ENCODE assay signal across 32 mouse cellular contexts in the genomic region with DNA sequence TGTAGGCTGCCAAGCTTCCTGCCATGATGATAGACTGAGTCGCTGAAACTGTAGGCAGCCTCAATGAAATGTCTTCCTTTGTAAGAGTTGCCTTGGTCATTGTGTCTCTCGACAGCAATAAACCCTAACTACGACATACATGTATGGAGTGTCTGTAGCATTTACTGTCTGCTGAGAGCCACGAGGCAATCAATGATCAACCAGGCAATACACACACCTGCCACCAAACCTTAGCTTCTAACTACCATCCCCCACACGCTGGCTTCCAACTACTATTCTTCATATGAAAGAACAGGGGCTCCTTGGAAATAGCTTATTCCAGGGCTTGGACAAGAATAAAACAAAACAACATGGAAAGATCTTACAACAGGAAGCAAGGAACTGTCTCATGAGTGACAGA. TPM values are rescaled to one million over a fixed set of nuclear protein-coding genes. Genes with fewer than 3 reads are reported as not detected.
DNase-seq lines count a peak whose midpoint lies in the region; ATAC-seq and TF ChIP-seq lines count a peak whose summit lies in the region.
"Had no signal": no experiment of that assay in that cellular context is flagged by ENCODE, and none has a peak within 500 bp of the region (broad histone marks: within the 10 kb centered on the region; RNA-seq: fewer than 3 reads in every experiment).

No protein-coding gene starts in this region.

- peak; percentile 85 for ATAC-seq in intestine, embryonic 16.5 days
- ATAC-seq in stomach, postnatal 0 days (ENCODE audit: low FRiP score, low TSS enrichment): no peak
- ATAC-seq: activated CD4-positive, CD25-positive, alpha-beta regulatory T cell, adult 4 months; forebrain, embryonic 16.5 days; lung, postnatal 0 days had no signal

- TF ChIP-seq CTCF in layer of hippocampus, adult 2 months (conservative IDR thresholded peaks at IDR 0.05): no peak
- TF ChIP-seq CTCF in small intestine, adult 2 months (IDR thresholded peaks at IDR 0.05; ENCODE audit: extremely low read depth, insufficient read length, insufficient replicate concordance, low read depth, low read length): no peak
- TF ChIP-seq CTCF in stomach, postnatal 0 days (IDR thresholded peaks at IDR 0.05; ENCODE audit: low read depth): no peak

- H3K36me3 ChIP-seq in intestine, embryonic 16.5 days (ENCODE audit: control insufficient read depth, insufficient read depth, low read length): 0 out of 2 replicates have a peak, but pooled peaks cover 3% of the 10 kb centered on the region
- H3K36me3 ChIP-seq in small intestine, adult 2 months (ENCODE audit: control insufficient read depth, insufficient read depth, low read length): no peaks in the 10 kb centered on the region
- no peaks in the 10 kb centered on the region for H3K36me3 ChIP-seq in stomach, postnatal 0 days (ENCODE audit: control insufficient read depth, insufficient read depth, low read length)
- H3K36me3 ChIP-seq: embryonic facial prominence, embryonic 13.5 days; heart, embryonic 12.5 days; limb, embryonic 13.5 days; midbrain, embryonic 12.5 days; neural tube, embryonic 12.5 days; stomach, embryonic 15.5 days had no signal

- TF ChIP-seq EP300 in stomach, postnatal 0 days (optimal IDR thresholded peaks at IDR 0.05): no peak

- H3K4me1 ChIP-seq in intestine, embryonic 16.5 days (ENCODE audit: control insufficient read depth, insufficient read depth, low read length): peaks cover 34% of the 10 kb centered on the region
- H3K4me1 ChIP-seq in small intestine, adult 2 months (ENCODE audit: control insufficient read depth, insufficient read depth, insufficient read length, low read length): peaks cover 10% of the 10 kb centered on the region; the same call in 1 of the 2 replicates
- no peaks in the 10 kb centered on the region; the same call in 1 of the 2 replicates for H3K4me1 ChIP-seq in stomach, postnatal 0 days (replicated peaks; ENCODE audit: control insufficient read depth, insufficient read depth)
- H3K4me1 ChIP-seq: megakaryocyte, embryonic 14.5 days had no signal

- H3K4me2 ChIP-seq in intestine, embryonic 16.5 days (ENCODE audit: low read depth, low read length): peak overlapping the region; percentile 15; the same call in 1 of the 2 replicates
- no peak overlapping the region for H3K4me2 ChIP-seq in stomach, postnatal 0 days (replicated peaks; ENCODE audit: low read depth)
- H3K4me2 ChIP-seq: embryonic facial prominence, embryonic 13.5 days; hindbrain, embryonic 14.5 days; limb, embryonic 13.5 days; midbrain, embryonic 12.5 days; neural tube, embryonic 12.5 days; stomach, embryonic 15.5 days had no signal

- no peak overlapping the region for H3K9ac ChIP-seq in intestine, embryonic 16.5 days (ENCODE audit: low read depth, low read length)
- no peak overlapping the region for H3K9ac ChIP-seq in stomach, postnatal 0 days (ENCODE audit: low read length)
- H3K9ac ChIP-seq: embryonic facial prominence, embryonic 13.5 days; heart, embryonic 12.5 days; hindbrain, embryonic 14.5 days; limb, embryonic 13.5 days; midbrain, embryonic 12.5 days; neural tube, embryonic 12.5 days; stomach, embryonic 15.5 days had no signal

- H3K27me3 ChIP-seq in intestine, embryonic 16.5 days (replicated peaks; ENCODE audit: control insufficient read depth, insufficient read depth, low read length): no peaks in the 10 kb centered on the region
- H3K27me3 ChIP-seq in small intestine, adult 2 months (ENCODE audit: control insufficient read depth, insufficient read depth, low read length): no peaks in the 10 kb centered on the region
- no peaks in the 10 kb centered on the region for H3K27me3 ChIP-seq in stomach, postnatal 0 days (ENCODE audit: control insufficient read depth, insufficient read depth, low read length)
- H3K27me3 ChIP-seq: embryonic facial prominence, embryonic 13.5 days; heart, embryonic 12.5 days; limb, embryonic 13.5 days; midbrain, embryonic 12.5 days; neural tube, embryonic 12.5 days; stomach, embryonic 15.5 days had no signal

- DNase-seq in layer of hippocampus, adult 2 months (ENCODE audit: low spot score in 2 of 2): no peak
- DNase-seq in layer of hippocampus, postnatal 14 days (ENCODE audit: low spot score in 2 of 2): no peak
- DNase-seq in kidney, postnatal 10 days: peak; percentile 31
- no peak for DNase-seq in gastrocnemius, postnatal 25 days
- DNase-seq in stomach, postnatal 0 days (ENCODE audit: low spot score): no peak
- DNase-seq: adrenal gland, adult 2 months; adrenal gland, postnatal 36 days; B cell, adult 2 months; cerebellum, adult 18-20 months; cerebellum, postnatal 10 days; gastrocnemius, adult 2 months; heart, adult 2 months; heart, postnatal 4 days; lung, adult 18-20 months; lung, postnatal 4 days; thymus, postnatal 14 days had no signal

- H3K4me3 ChIP-seq in layer of hippocampus, adult 2 months: no peak overlapping the region
- no peak overlapping the region for H3K4me3 ChIP-seq in intestine, embryonic 16.5 days (ENCODE audit: low read length)
- H3K4me3 ChIP-seq in small intestine, adult 2 months (ENCODE audit: low read depth, low read length): no peak overlapping the region
- no peak overlapping the region for H3K4me3 ChIP-seq in stomach, postnatal 0 days (ENCODE audit: low read depth, low read length)
- H3K4me3 ChIP-seq: embryonic facial prominence, embryonic 13.5 days; forebrain, embryonic 10.5 days; gastrocnemius, adult 2 months; heart, adult 2 months; heart, embryonic 12.5 days; left cerebral cortex, adult 2 months; limb, embryonic 13.5 days; megakaryocyte, embryonic 14.5 days; midbrain, embryonic 12.5 days; myocyte; neural tube, embryonic 12.5 days; stomach, embryonic 15.5 days had no signal

- peak overlapping the region; percentile 68; the same call in 1 of the 2 replicates for H3K27ac ChIP-seq in layer of hippocampus, adult 2 months
- peak overlapping the region; percentile 57; the same call in 1 of the 2 replicates for H3K27ac ChIP-seq in intestine, embryonic 16.5 days (ENCODE audit: low read length)
- H3K27ac ChIP-seq in small intestine, adult 2 months (ENCODE audit: insufficient read depth, low read depth, low read length): 0 out of 2 replicates have a peak overlapping the region, but pooled peaks have one; percentile 7
- H3K27ac ChIP-seq in stomach, postnatal 0 days (replicated peaks): no peak overlapping the region
- H3K27ac ChIP-seq: embryonic facial prominence, embryonic 13.5 days; forebrain, embryonic 10.5 days; gastrocnemius, adult 2 months; heart, adult 2 months; hindbrain, embryonic 14.5 days; limb, embryonic 13.5 days; midbrain, embryonic 12.5 days; neural tube, embryonic 12.5 days; stomach, embryonic 15.5 days had no signal

- H3K9me3 ChIP-seq in intestine, embryonic 16.5 days (ENCODE audit: control insufficient read depth, low read length): no peaks in the 10 kb centered on the region
- H3K9me3 ChIP-seq in stomach, postnatal 0 days (ENCODE audit: control insufficient read depth, low read length): no peaks in the 10 kb centered on the region
- H3K9me3 ChIP-seq: embryonic facial prominence, embryonic 13.5 days; forebrain, embryonic 10.5 days; heart, embryonic 12.5 days; limb, embryonic 13.5 days; megakaryocyte, embryonic 14.5 days; midbrain, embryonic 12.5 days; neural tube, embryonic 12.5 days; stomach, embryonic 15.5 days had no signal

- TF ChIP-seq POLR2A in small intestine, adult 2 months (IDR thresholded peaks at IDR 0.05; ENCODE audit: low read depth, low read length): no peak

- 75% methylated on average over 5 of the region's 5 CpGs for WGBS in intestine, embryonic 16.5 days
- WGBS in small intestine, adult 2 months: 34% methylated on average over 5 of the region's 5 CpGs
- WGBS in stomach, postnatal 0 days: 84% methylated on average over 5 of the region's 5 CpGs

RNA-seq across cellular contexts. Expression of gene Rbfox2, which starts 42.5 kb away (rescaled TPM):
- total RNA-seq in layer of hippocampus, adult 2 months (2021): 100 to 1,000 TPM; 243 TPM
- total RNA-seq in layer of hippocampus, postnatal 14 days (2021): 100 to 1,000 TPM; 228 to 234 TPM
- 31.5 and 34.0 TPM in 2 replicates for polyA plus RNA-seq in intestine, embryonic 16.5 days (2015; fragmentation: Nextera tagmentation; extraction: Ambion mirVana)
- polyA plus RNA-seq in small intestine, adult 2 months (2012; rRNA removed): 25.1 and 34.7 TPM in 2 replicates
- total RNA-seq in gastrocnemius, postnatal 25 days (2021): 10 to 100 TPM; 63.8 to 81.0 TPM
- 23.2 and 24.4 TPM in 2 replicates for polyA plus RNA-seq in stomach, postnatal 0 days (2015; fragmentation: Nextera tagmentation; extraction: Ambion mirVana)
